Mouse (Mus musculus): Measurements from ENCODE around the gene Dnaja3. TPM values are rescaled to one million over a fixed set of nuclear protein-coding genes. Genes with fewer than 3 reads are reported as not detected.

Dnaja3 gene
- polyA plus RNA-seq, 1 experiment, result 33.0 TPM

GRCm38 (mm10) chr16:4727963-4728362, 88.2 kb downstream of the Dnaja3 start:
- Histone ChIP-seq H3K79me2 (ENCODE audit: control insufficient read depth, insufficient read depth) (peaks cover 66% of the 10 kb centered on the region), H3K4me3 (ENCODE audit: insufficient read depth, poor library complexity, severe bottlenecking) (no peak overlapping the region), H3K27me3 (ENCODE audit: control insufficient read depth, insufficient read depth, insufficient read length) (no peaks in the 10 kb centered on the region), H3K79me3 (ENCODE audit: low read depth) (peaks cover 41% of the 10 kb centered on the region), H3K36me3 (ENCODE audit: control insufficient read depth, insufficient read depth) (no peaks in the 10 kb centered on the region), H3ac (ENCODE audit: control insufficient read depth, insufficient read length, low read depth) (no peak overlapping the region)
- TF ChIP-seq MYOG (IDR thresholded peaks at IDR 0.05; ENCODE audit: control insufficient read depth, extremely low read depth, insufficient read length) (no peak), USF1 (IDR thresholded peaks at IDR 0.05; ENCODE audit: low read depth) (no peak), MYOD1 (IDR thresholded peaks at IDR 0.05; ENCODE audit: control insufficient read depth, insufficient read length, low read depth) (no peak), CTCF (IDR thresholded peaks at IDR 0.05; ENCODE audit: control insufficient read depth, insufficient read depth, insufficient read length) (no peak), FOSL1 (IDR thresholded peaks at IDR 0.05; ENCODE audit: insufficient read depth, low read length, poor library complexity, severe bottlenecking) (no peak), CEBPB (IDR thresholded peaks at IDR 0.05; ENCODE audit: low read depth) (no peak), MAX (IDR thresholded peaks at IDR 0.05) (no peak)

GRCm38 (mm10) chr16:4730776-4731358, 91.1 kb downstream of the Dnaja3 start:
- TF ChIP-seq USF1 (IDR thresholded peaks at IDR 0.05; ENCODE audit: low read depth) (no peak), FOSL1 (IDR thresholded peaks at IDR 0.05; ENCODE audit: insufficient read depth, low read length, poor library complexity, severe bottlenecking) (no peak), MYOG (IDR thresholded peaks at IDR 0.05; ENCODE audit: control insufficient read depth, extremely low read depth, insufficient read length) (no peak), CEBPB (IDR thresholded peaks at IDR 0.05; ENCODE audit: low read depth) (no peak), MYOD1 (IDR thresholded peaks at IDR 0.05; ENCODE audit: control insufficient read depth, insufficient read length, low read depth) (no peak), MAX (IDR thresholded peaks at IDR 0.05) (no peak), CTCF (IDR thresholded peaks at IDR 0.05; ENCODE audit: control insufficient read depth, insufficient read depth, insufficient read length) (no peak)
- Histone ChIP-seq H3K79me3 (ENCODE audit: low read depth) (peaks cover 44% of the 10 kb centered on the region), H3ac (ENCODE audit: control insufficient read depth, insufficient read length, low read depth) (no peak overlapping the region), H3K79me2 (ENCODE audit: control insufficient read depth, insufficient read depth) (peaks cover 89% of the 10 kb centered on the region), H3K27me3 (ENCODE audit: control insufficient read depth, insufficient read depth, insufficient read length) (no peaks in the 10 kb centered on the region), H3K36me3 (ENCODE audit: control insufficient read depth, insufficient read depth) (no peaks in the 10 kb centered on the region), H3K4me3 (ENCODE audit: insufficient read depth, poor library complexity, severe bottlenecking) (no peak overlapping the region)

DNA sequence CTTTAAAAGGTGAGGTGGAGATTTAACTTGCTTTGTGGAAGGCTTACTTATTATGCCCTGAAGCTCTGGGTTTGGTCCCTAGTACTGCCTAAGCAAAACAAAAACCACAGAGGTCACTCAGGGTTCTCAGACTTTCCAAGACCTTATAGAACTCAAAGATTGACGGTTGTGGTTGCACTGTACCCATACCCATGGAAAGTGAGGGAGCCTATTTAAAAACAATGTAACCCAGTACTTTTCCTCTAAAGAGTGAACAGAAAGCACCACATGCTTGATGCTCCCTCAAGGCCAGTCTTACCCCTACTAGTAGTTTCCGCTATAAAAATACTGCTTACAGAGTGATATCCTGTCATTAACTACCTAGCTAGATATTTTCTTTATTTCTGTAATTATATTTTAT, 96.5 kb downstream of the Dnaja3 start:
- TF ChIP-seq USF1 (IDR thresholded peaks at IDR 0.05; ENCODE audit: low read depth), result no peak
- TF ChIP-seq MYOG (IDR thresholded peaks at IDR 0.05; ENCODE audit: control insufficient read depth, extremely low read depth, insufficient read length), result no peak
- TF ChIP-seq CEBPB (IDR thresholded peaks at IDR 0.05; ENCODE audit: low read depth), result no peak
- no peak for TF ChIP-seq MYOD1 (IDR thresholded peaks at IDR 0.05; ENCODE audit: control insufficient read depth, insufficient read length, low read depth)
- TF ChIP-seq FOSL1 (IDR thresholded peaks at IDR 0.05; ENCODE audit: insufficient read depth, low read length, poor library complexity, severe bottlenecking), result no peak
- no peak for TF ChIP-seq MAX (IDR thresholded peaks at IDR 0.05)
- TF ChIP-seq CTCF (IDR thresholded peaks at IDR 0.05; ENCODE audit: control insufficient read depth, insufficient read depth, insufficient read length), result no peak

DNA sequence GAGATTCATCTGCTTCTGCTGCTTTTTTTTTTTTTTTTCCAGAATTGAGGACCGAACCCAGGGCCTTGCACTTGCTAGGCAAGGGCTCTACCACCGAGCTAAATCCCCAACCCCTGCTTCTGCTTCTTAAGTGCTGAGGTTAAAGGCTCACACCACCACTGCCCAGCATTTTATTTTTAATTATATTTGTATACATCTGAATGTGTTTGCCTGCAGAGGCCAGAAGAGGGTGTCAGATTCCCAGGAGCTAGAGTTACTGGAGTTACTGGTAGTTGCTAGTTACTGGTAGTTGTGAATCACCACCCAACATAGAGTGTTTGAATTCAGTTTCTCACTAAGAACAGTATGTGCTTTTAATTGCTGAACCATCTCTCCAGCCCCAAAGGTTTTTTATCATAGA, 100.2 kb downstream of the Dnaja3 start:
- TF ChIP-seq MYOD1 (IDR thresholded peaks at IDR 0.05; ENCODE audit: control insufficient read depth, insufficient read length, low read depth) (no peak), FOSL1 (IDR thresholded peaks at IDR 0.05; ENCODE audit: insufficient read depth, low read length, poor library complexity, severe bottlenecking) (no peak), CTCF (IDR thresholded peaks at IDR 0.05; ENCODE audit: control insufficient read depth, insufficient read depth, insufficient read length) (no peak), MAX (IDR thresholded peaks at IDR 0.05) (no peak), CEBPB (IDR thresholded peaks at IDR 0.05; ENCODE audit: low read depth) (no peak), MYOG (IDR thresholded peaks at IDR 0.05; ENCODE audit: control insufficient read depth, extremely low read depth, insufficient read length) (no peak), USF1 (IDR thresholded peaks at IDR 0.05; ENCODE audit: low read depth) (no peak)
- no peak overlapping the region for H3ac ChIP-seq (ENCODE audit: control insufficient read depth, insufficient read length, low read depth)
- peaks cover 11% of the 10 kb centered on the region for H3K79me3 ChIP-seq (ENCODE audit: low read depth)
- no peak overlapping the region for H3K4me3 ChIP-seq (ENCODE audit: insufficient read depth, poor library complexity, severe bottlenecking)
- H3K36me3 ChIP-seq (ENCODE audit: control insufficient read depth, insufficient read depth), result no peaks in the 10 kb centered on the region
- peaks cover 41% of the 10 kb centered on the region for H3K79me2 ChIP-seq (ENCODE audit: control insufficient read depth, insufficient read depth)
- H3K27me3 ChIP-seq (ENCODE audit: control insufficient read depth, insufficient read depth, insufficient read length), result no peaks in the 10 kb centered on the region

More for the DNA sequence above, 96.5 kb downstream of the Dnaja3 start:
- Histone ChIP-seq H3K4me3 (ENCODE audit: insufficient read depth, poor library complexity, severe bottlenecking) (no peak overlapping the region), H3K27me3 (ENCODE audit: control insufficient read depth, insufficient read depth, insufficient read length) (no peaks in the 10 kb centered on the region), H3K79me2 (ENCODE audit: control insufficient read depth, insufficient read depth) (peaks cover 65% of the 10 kb centered on the region), H3ac (ENCODE audit: control insufficient read depth, insufficient read length, low read depth) (no peak overlapping the region), H3K36me3 (ENCODE audit: control insufficient read depth, insufficient read depth) (no peaks in the 10 kb centered on the region), H3K79me3 (ENCODE audit: low read depth) (peaks cover 18% of the 10 kb centered on the region)

- H3K79me3 ChIP-seq (ENCODE audit: low read depth), result peaks cover 8% of the 10 kb centered on the region
- TF ChIP-seq USF1 (IDR thresholded peaks at IDR 0.05; ENCODE audit: low read depth), result no peak
- TF ChIP-seq FOSL1 (IDR thresholded peaks at IDR 0.05; ENCODE audit: insufficient read depth, low read length, poor library complexity, severe bottlenecking), result no peak
- TF ChIP-seq MAX (IDR thresholded peaks at IDR 0.05), result no peak
- TF ChIP-seq MYOD1 (IDR thresholded peaks at IDR 0.05; ENCODE audit: control insufficient read depth, insufficient read length, low read depth), result no peak
- no peak for TF ChIP-seq MYOG (IDR thresholded peaks at IDR 0.05; ENCODE audit: control insufficient read depth, extremely low read depth, insufficient read length)
- TF ChIP-seq CEBPB (IDR thresholded peaks at IDR 0.05; ENCODE audit: low read depth), result no peak
- TF ChIP-seq CTCF (IDR thresholded peaks at IDR 0.05; ENCODE audit: control insufficient read depth, insufficient read depth, insufficient read length), result no peak
- no peaks in the 10 kb centered on the region for H3K27me3 ChIP-seq (ENCODE audit: control insufficient read depth, insufficient read depth, insufficient read length)
- no peaks in the 10 kb centered on the region for H3K36me3 ChIP-seq (ENCODE audit: control insufficient read depth, insufficient read depth)
- H3ac ChIP-seq (ENCODE audit: control insufficient read depth, insufficient read length, low read depth), result no peak overlapping the region
- H3K79me2 ChIP-seq (ENCODE audit: control insufficient read depth, insufficient read depth), result peaks cover 32% of the 10 kb centered on the region
- H3K4me3 ChIP-seq (ENCODE audit: insufficient read depth, poor library complexity, severe bottlenecking), result no peak overlapping the region
These were observed 102.4 kb downstream of the Dnaja3 start for GRCm38 (mm10) chr16:4742186-4742585.

Measured in C2C12 (cell line).